Mouse (Mus musculus) stomach, embryonic 14.5 days (tissue): ENCODE results near the gene Oaz1. TPM values are rescaled to one million over a fixed set of nuclear protein-coding genes. Genes with fewer than 3 reads are reported as not detected.
A peak's percentile ranks its signal among the peaks of the same experiment; 100 is the strongest.

Source experiments
- ATAC-seq: fragments of 200-750 bp; cut with Nextera tagmentation; 2 replicates; pipeline ENCODE4 v1.8.0; 2017; ENCODE audit warnings: low read depth, moderate TSS enrichment; ENCODE audit not compliant: insufficient number of reproducible peaks, insufficient read depth, low FRiP score
- H3K27ac ChIP-seq: fragments of 300-500 bp; sonication (generic); 2 replicates; pipeline ENCODE4 v1.5.1; 2014; ENCODE audit warnings: mild to moderate bottlenecking, low read length, moderate library complexity, mixed read lengths
- H3K27me3 ChIP-seq: fragments of 300-500 bp; sonication (generic); 2 replicates; pipeline ENCODE4 v1.6.1; 2014; ENCODE audit warnings: low read length, control low read depth, mixed read lengths; ENCODE audit not compliant: control insufficient read depth, insufficient read depth
- H3K36me3 ChIP-seq: fragments of 300-500 bp; sonication (generic); 2 replicates; pipeline ENCODE4 v1.6.1; 2014; ENCODE audit warnings: mild to moderate bottlenecking, control low read depth, low read length, moderate library complexity, mixed read lengths; ENCODE audit not compliant: control insufficient read depth, insufficient read depth
- H3K4me1 ChIP-seq: fragments of 300-500 bp; sonication (generic); 2 replicates; pipeline ENCODE4 v1.6.1; 2014; ENCODE audit warnings: low read length, control low read depth, mixed read lengths; ENCODE audit not compliant: control insufficient read depth, insufficient read depth
- H3K4me2 ChIP-seq: fragments of 300-500 bp; sonication (generic); replicated peaks from 2 replicates; pipeline ENCODE4 v1.6.1; 2014; ENCODE audit warnings: low read depth, low read length, control low read depth
- H3K4me3 ChIP-seq: fragments of 300-500 bp; sonication (generic); 2 replicates; pipeline ENCODE4 v1.5.1; 2014; ENCODE audit warnings: low read depth, low read length, control low read depth
- H3K9ac ChIP-seq: fragments of 300-500 bp; sonication (generic); replicated peaks from 2 replicates; pipeline ENCODE4 v1.6.1; 2014; ENCODE audit warnings: low read depth, mild to moderate bottlenecking, control low read depth, low read length, moderate library complexity, mixed read lengths
- H3K9me3 ChIP-seq: fragments of 300-500 bp; sonication (generic); 2 replicates; pipeline ENCODE4 v1.6.1; 2016; ENCODE audit warnings: low read depth, low read length, control low read depth; ENCODE audit not compliant: control insufficient read depth
- WGBS: fragments of 180-500 bp; shearing (Covaris S2); extraction: QIAGEN DNeasy Blood & Tissue Kit; methylation state at CpG from one replicate; pipeline ENCODE4 v1.1.7; 2014; 5-methylcytosine and 5-hydroxymethylcytosine counted together
- polyA plus RNA-seq: library from polyadenylated mRNA; unstranded; fragments of >200 nt; fragmentation: Nextera tagmentation; extraction: Ambion mirVana; gene quantifications from 2 replicates; pipeline ENCODE4 v1.2.1, GENCODE M21; 2014

Oaz1 gene
- polyA plus RNA-seq = 1,724 and 1,898 TPM in 2 replicates

DNA sequence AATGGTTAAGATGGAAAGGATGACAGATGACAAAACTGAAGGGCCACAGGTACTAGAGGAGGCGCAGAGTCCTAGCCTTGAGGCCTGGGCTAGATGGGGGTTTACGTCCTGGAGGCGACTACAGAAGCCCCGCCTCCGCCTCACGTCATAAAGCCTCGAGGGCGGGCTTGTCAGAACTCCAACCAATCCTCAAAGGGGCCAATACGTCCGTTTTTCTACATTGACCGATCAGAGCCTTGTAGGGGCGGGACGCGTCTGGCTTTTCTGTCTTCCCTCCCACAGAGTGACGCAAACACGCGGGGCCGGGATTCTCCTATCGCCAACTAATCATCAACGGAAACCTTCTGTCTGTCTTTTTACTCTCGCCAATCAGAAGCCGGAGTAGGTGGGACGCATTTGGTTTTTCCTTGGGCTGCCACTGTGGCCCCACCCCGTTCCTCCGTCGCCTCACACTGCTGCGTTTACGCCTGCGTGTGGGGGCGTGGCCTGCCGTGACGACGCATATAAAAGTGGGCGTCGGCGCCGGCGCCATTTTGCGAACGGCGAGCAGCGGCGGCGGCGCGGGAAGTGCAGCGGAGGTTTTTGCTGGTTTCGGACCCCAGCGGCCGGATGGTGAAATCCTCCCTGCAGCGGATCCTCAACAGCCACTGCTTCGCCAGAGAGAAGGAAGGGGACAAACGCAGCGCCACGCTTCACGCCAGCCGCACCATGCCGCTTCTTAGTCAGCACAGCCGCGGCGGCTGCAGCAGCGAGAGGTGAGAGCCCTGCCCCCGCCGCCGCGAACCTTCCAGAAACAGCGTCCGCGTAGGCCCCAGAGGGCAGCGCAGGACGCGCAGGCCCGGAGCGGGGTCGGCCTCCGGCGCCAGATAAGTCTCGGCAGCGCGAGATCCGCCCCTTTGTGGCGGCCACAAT, at the start of gene Oaz1:
TSS of gene Oaz1 (plus strand) at position 506 of the 912 bp plus-strand sequence.
- Histone ChIP-seq H3K36me3 (peaks cover 13% of the 10 kb centered on the region), H3K4me2 (peak within 1 kb of the TSS; percentile 97), H3K9me3 (no peaks in the 10 kb centered on the region), H3K4me1 (peaks cover 20% of the 10 kb centered on the region), H3K4me3 (peak within 1 kb of the TSS; percentile 71), H3K27me3 (no peaks in the 10 kb centered on the region), H3K9ac (peak within 1 kb of the TSS; percentile 95), H3K27ac (peak within 1 kb of the TSS; percentile 90)
- ATAC-seq = peak; percentile 97
- WGBS = under 1% methylated on average over 73 of the region's 82 CpGs

DNA sequence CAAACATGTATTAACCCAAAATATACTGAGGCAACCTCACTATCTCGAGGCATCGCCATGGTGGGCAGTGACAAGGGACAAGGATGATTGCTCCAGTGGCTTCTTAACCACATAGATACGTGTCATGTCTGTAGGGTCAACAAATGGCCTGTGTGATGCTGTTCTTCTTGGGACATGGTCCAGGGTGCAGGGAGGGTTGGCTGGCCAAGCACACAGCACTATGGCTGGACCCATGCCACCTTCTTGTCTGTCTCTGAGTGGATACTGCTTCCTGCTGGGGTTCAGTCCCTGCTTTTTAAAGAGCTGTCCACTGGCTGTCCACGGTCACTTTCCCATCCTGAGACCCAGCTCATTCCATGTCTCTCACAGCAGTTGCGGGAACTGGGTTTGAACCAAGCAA, 49.3 kb upstream of the Oaz1 start:
- no peaks in the 10 kb centered on the region for H3K27me3 ChIP-seq
- ATAC-seq = no peak
- 93% methylated on average over 5 of the region's 5 CpGs for WGBS
- no peak overlapping the region for H3K4me2 ChIP-seq
- H3K9ac ChIP-seq = no peak overlapping the region
- no peak overlapping the region for H3K4me3 ChIP-seq
- peaks cover 87% of the 10 kb centered on the region for H3K36me3 ChIP-seq
- H3K4me1 ChIP-seq = peaks cover 9% of the 10 kb centered on the region
- H3K27ac ChIP-seq = no peak overlapping the region
- no peaks in the 10 kb centered on the region for H3K9me3 ChIP-seq

DNA sequence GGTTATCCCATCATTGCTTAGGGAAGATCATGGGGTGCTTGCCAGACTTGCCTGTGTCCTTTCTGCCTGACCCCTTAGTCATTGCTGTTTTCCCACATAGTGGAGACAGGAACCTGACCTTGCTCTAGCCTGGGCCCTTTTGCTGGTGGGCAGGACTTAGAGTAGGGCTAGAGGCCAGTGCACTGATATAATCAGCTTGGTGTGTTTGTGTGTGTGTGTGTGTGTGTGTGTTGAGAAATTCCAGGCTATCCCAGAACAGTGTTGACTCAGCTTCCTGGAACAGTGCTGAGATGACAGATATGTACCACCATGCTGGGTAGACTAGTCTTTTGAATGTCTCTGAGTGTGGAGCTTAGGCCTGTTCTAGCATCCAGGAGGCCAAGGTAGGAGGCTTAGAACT, 46.9 kb upstream of the Oaz1 start:
- Histone ChIP-seq H3K4me2 (no peak overlapping the region), H3K9ac (no peak overlapping the region), H3K36me3 (peaks cover 90% of the 10 kb centered on the region), H3K27me3 (no peaks in the 10 kb centered on the region), H3K9me3 (no peaks in the 10 kb centered on the region), H3K4me1 (no peaks in the 10 kb centered on the region), H3K27ac (no peak overlapping the region), H3K4me3 (no peak overlapping the region)
- no peak for ATAC-seq

DNA sequence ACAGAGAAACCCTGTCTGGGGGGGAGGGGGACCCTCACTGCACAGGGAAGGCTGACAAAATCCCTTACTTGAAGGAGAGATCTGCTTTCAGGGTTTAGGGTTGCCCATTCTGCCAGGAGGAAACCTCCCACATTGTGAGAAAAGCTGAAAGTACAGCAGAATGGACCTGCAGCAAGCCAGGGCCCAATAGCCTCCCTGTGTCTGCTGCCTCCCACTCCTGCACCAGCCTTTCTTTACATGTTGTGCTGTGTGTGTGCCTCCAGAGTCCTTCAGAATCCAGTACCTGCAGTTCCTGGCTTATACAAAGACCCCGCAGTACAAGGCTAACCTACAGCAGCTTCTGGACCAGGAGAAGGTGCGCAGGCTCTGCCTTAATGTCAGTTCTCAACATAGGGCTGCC, 42.2 kb upstream of the Oaz1 start:
- ATAC-seq = no peak
- Histone ChIP-seq H3K27ac (no peak overlapping the region), H3K9ac (no peak overlapping the region), H3K9me3 (no peaks in the 10 kb centered on the region), H3K27me3 (no peaks in the 10 kb centered on the region), H3K4me3 (no peak overlapping the region), H3K36me3 (peaks cover 96% of the 10 kb centered on the region), H3K4me1 (no peaks in the 10 kb centered on the region), H3K4me2 (no peak overlapping the region)
- 96% methylated on average over 2 of the region's 2 CpGs for WGBS

DNA sequence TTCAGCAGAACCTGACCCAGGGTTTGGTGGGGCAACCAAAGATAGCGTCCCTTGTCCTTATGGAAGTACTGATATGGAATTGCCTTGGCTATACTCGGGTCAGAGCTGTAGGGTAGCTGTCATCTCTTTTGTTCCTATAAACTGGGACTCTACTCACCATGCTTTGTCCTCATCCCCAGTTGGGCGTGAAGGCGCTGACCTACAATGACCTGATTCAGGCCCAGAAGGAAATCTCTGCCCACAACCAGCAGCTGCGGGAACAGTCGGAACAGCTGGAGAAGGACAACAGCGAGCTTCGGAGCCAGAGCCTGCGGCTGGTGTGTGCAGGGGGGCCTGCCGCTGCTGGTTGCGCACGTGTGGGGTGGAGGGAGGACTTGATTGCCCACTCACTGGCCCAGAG, 41.6 kb upstream of the Oaz1 start:
- peaks cover 95% of the 10 kb centered on the region for H3K36me3 ChIP-seq
- WGBS = 90% methylated on average over 12 of the region's 12 CpGs

DNA sequence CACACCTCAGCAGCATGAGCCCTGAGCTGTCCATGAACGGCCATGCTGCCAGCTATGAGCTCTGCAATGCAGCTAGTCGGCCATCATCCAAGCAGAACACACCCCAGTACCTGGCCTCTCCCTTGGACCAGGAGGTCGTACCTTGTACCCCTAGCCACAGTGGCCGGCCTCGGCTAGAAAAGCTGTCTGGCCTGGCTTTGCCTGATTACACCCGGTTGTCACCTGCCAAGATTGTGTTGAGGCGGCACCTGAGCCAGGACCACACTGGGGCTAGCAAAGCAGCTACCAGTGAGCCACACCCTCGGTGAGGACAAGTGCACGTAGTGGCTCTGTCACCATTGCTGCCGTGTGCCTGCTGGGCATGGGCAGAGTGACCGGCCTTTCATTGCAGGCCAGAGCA, 40.5 kb upstream of the Oaz1 start:
- 95% methylated on average over 11 of the region's 11 CpGs for WGBS
- H3K9ac ChIP-seq = no peak overlapping the region
- H3K4me1 ChIP-seq = no peaks in the 10 kb centered on the region
- H3K27ac ChIP-seq = no peak overlapping the region
- ATAC-seq = no peak
- no peak overlapping the region for H3K4me2 ChIP-seq
- no peaks in the 10 kb centered on the region for H3K27me3 ChIP-seq
- H3K4me3 ChIP-seq = no peak overlapping the region
- H3K9me3 ChIP-seq = no peaks in the 10 kb centered on the region
- H3K36me3 ChIP-seq = peaks cover 95% of the 10 kb centered on the region

More for the DNA sequence above, 41.6 kb upstream of the Oaz1 start:
- ATAC-seq = no peak
- H3K4me1 ChIP-seq = no peaks in the 10 kb centered on the region
- H3K9me3 ChIP-seq = no peaks in the 10 kb centered on the region
- no peak overlapping the region for H3K4me3 ChIP-seq
- no peak overlapping the region for H3K4me2 ChIP-seq
- H3K9ac ChIP-seq = no peak overlapping the region
- H3K27ac ChIP-seq = no peak overlapping the region
- no peaks in the 10 kb centered on the region for H3K27me3 ChIP-seq

DNA sequence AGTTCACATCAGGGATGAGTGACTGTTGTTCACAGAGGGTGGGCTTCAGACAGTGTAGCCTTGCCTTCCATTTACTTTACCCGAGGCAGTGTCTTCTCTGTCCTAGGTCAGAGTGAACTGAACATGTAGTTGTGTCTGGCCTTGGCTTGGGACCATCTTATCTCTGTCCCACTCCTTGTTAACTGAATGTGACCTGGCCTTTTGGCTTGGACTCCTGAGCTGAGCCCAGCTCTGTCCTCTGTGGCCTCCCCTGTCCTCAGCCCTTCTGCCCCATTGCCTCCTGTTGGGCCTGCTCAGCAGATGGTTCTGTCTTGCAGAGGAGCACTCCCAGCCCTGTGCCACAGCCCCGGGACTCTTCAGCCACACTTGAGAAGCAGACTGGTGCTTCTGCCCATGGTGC, 38.9 kb upstream of the Oaz1 start:
- H3K9ac ChIP-seq = no peak overlapping the region
- H3K4me2 ChIP-seq = no peak overlapping the region
- H3K4me1 ChIP-seq = no peaks in the 10 kb centered on the region
- no peak overlapping the region for H3K27ac ChIP-seq
- no peak for ATAC-seq
- no peak overlapping the region for H3K4me3 ChIP-seq
- no peaks in the 10 kb centered on the region for H3K27me3 ChIP-seq
- WGBS = 88% methylated on average over 2 of the region's 2 CpGs
- no peaks in the 10 kb centered on the region for H3K9me3 ChIP-seq
- H3K36me3 ChIP-seq = peaks cover 92% of the 10 kb centered on the region

DNA sequence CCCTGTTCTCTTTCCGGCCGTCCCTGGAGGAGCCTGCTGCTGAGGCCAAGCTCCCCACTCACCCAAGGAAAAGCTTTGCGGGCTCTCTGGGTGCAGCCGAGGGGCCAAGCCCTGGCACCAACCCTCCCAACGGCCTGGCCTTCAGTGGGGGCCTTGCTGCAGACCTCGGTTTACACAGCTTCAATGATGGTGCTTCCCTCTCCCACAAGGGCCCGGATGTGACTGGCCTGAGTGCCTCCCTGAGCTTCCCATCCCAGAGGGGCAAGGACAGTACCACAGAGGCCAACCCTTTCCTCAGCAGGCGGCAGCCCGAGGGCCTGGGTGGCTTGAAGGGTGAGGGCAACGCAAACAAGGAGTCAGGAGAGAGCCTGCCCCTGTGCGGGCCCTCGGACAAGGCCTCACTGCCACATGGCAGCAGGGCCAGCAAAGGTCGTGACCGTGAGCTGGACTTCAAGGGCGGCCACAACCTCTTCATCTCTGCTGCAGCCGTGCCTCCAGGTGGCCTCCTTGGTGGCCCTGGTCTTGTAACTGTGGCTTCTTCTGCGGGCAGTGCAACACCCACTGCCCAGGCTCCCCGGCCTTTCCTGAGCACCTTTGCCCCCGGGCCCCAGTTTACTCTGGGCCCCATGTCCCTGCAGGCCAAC, 35.6 kb upstream of the Oaz1 start:
- Histone ChIP-seq H3K9ac (no peak overlapping the region), H3K36me3 (peaks cover 84% of the 10 kb centered on the region), H3K27ac (no peak overlapping the region), H3K27me3 (no peaks in the 10 kb centered on the region), H3K9me3 (no peaks in the 10 kb centered on the region), H3K4me1 (no peaks in the 10 kb centered on the region), H3K4me3 (no peak overlapping the region), H3K4me2 (no peak overlapping the region)
- 87% methylated on average over 19 of the region's 19 CpGs for WGBS
- ATAC-seq = no peak
